Mouse (Mus musculus) E14TG2a.4 (cell line): ENCODE measurements around the gene Pkig.

Experiments
- H3K27me3 ChIP-seq: 2 replicates; pipeline ENCODE4 v1.6.1; 2014; ENCODE audit warnings: low read length, control low read depth; ENCODE audit not compliant: insufficient read depth
- H3K36me3 ChIP-seq: 2 replicates; pipeline ENCODE4 v1.6.1; 2014; ENCODE audit warnings: low read length, control low read depth; ENCODE audit not compliant: insufficient read depth
- H3K4me1 ChIP-seq: replicated peaks from 2 replicates; pipeline ENCODE4 v1.6.1; 2014; ENCODE audit warnings: low read depth, low read length, control low read depth
- H3K4me3 ChIP-seq: replicated peaks from 2 replicates; pipeline ENCODE4 v1.5.1; 2014; ENCODE audit warnings: mild to moderate bottlenecking, low read length
- H3K9me3 ChIP-seq: 2 replicates; pipeline ENCODE4 v1.6.1; 2014; ENCODE audit warnings: low read length, control low read depth
- CTCF ChIP-seq: conservative IDR thresholded peaks from 2 replicates; pipeline ENCODE4 v1.5.1; 2014; ENCODE audit warnings: low read length
- NANOG ChIP-seq: IDR thresholded peaks from 2 replicates; pipeline ENCODE4 v1.6.1; 2014; ENCODE audit warnings: borderline replicate concordance, low read length, mixed read lengths
- POU5F1 ChIP-seq: IDR thresholded peaks from 2 replicates; pipeline ENCODE4 v1.6.1; 2014; ENCODE audit warnings: low read length, borderline replicate concordance

Pkig gene

GRCm38 (mm10) chr2:163761402-163761801, 103.2 kb downstream of the Pkig start:
- TF ChIP-seq POU5F1 (no peak), NANOG (no peak), CTCF (no peak)
- no peaks in the 10 kb centered on the region for H3K9me3 ChIP-seq
- H3K36me3 ChIP-seq = no peaks in the 10 kb centered on the region
- no peak overlapping the region for H3K4me3 ChIP-seq
- no peaks in the 10 kb centered on the region; the same call in 1 of the 2 replicates for H3K4me1 ChIP-seq
- H3K27me3 ChIP-seq = no peaks in the 10 kb centered on the region

- Histone ChIP-seq H3K27me3 (peaks cover 10% of the 10 kb centered on the region; the same call in 1 of the 2 replicates), H3K36me3 (no peaks in the 10 kb centered on the region), H3K9me3 (no peaks in the 10 kb centered on the region), H3K4me1 (no peaks in the 10 kb centered on the region; the same call in 1 of the 2 replicates), H3K4me3 (no peak overlapping the region)
- no peak for TF ChIP-seq POU5F1
- TF ChIP-seq NANOG = no peak
- no peak for TF ChIP-seq CTCF
Measured at GRCm38 (mm10) chr2:163766261-163766660, 108.1 kb downstream of the Pkig start.

- Histone ChIP-seq H3K9me3 (no peaks in the 10 kb centered on the region), H3K36me3 (no peaks in the 10 kb centered on the region), H3K4me3 (no peak overlapping the region), H3K4me1 (no peaks in the 10 kb centered on the region; the same call in 1 of the 2 replicates), H3K27me3 (peaks cover 10% of the 10 kb centered on the region; the same call in 1 of the 2 replicates)
- no peak for TF ChIP-seq POU5F1
Measured at GRCm38 (mm10) chr2:163766890-163767289, 108.7 kb downstream of the Pkig start.

DNA sequence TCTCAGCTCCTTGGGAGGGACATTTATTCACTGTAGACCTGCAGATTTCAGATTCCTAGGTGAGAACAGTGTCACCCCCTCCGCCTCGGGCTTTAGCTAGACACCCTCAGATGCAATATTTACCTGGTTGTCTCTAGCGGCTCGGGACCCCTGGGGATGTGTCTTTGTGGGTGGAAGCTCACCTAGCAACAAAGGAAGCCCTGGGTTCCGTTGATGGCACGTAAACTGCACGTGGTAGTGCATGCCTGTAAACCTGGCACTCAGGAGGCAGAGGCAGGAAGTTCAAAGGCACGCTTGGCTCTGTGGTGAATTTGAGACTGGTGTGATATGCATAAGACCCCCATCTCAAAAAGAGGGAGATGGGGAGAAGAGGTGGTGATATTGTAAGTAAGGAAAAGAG, 112.5 kb downstream of the Pkig start:
- Histone ChIP-seq H3K36me3 (no peaks in the 10 kb centered on the region), H3K4me1 (no peaks in the 10 kb centered on the region), H3K9me3 (no peaks in the 10 kb centered on the region), H3K27me3 (peaks cover 27% of the 10 kb centered on the region), H3K4me3 (no peak overlapping the region)
- TF ChIP-seq POU5F1 = no peak
- TF ChIP-seq CTCF = no peak
- no peak for TF ChIP-seq NANOG
